Mouse (Mus musculus): ENCODE results near the gene Ttll6.
"Not testable (repeated sequence)": the region's sequence is repeated elsewhere in the genome, so short reads cannot be mapped to it uniquely, and the experiment has no call there.

The Ttll6 gene

DNA sequence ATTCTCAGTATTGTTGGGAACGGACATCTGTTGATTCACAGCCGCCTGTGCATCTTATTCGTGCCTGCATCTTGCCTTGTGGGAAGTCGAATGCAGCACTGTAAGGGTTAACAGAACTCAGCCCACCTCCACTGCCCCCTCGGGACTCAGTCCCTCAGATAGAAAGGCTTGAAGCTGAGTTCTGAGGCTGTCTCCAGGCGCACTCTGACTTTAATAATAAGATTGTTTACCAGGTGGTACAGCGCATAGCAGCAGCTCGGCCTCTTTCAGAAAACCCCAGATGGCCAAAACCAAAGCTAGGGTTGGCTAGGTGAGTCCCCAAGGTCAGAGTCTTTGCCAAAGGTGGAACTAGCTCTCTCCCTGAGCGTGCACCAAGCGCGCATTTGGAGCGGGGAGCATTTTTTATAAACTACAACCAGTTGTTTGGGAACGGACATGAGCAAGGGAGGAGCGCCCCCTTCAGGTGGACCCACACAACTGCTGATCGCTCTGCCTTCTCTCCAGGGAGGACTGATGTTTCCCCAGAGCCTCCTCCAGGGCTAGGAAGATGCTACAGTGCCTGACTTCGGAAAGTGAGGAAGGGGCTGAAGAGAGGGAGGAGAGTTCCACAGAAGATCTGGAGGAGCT is at the start of gene Ttll6:
Gene Ttll6, plus strand, starts transcription at position 548 of the 627 bp plus-strand sequence.
- in situ Hi-C loops (cut with MboI, MseI) = no loop called here

DNA sequence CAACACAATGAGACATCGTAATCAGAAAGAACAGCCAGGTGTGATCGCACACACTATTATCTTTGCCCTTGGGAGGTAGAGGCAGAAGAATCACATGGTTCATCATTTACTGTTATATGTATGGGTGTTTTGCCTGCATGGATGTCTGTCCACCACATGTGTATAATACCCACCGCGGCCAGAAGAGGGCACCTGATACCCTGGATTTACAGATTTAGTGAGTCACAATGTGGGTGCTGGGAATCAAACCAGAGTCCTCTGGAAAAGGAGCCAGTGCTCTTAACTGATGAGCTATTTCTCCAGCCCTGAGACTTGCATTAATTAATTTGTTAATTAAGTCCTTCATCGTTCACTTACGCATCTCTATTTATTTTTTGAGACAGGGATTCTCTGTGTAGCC is 45.6 kb upstream of the Ttll6 start:
- in situ Hi-C loops (cut with MboI, MseI) = no loop called here

DNA sequence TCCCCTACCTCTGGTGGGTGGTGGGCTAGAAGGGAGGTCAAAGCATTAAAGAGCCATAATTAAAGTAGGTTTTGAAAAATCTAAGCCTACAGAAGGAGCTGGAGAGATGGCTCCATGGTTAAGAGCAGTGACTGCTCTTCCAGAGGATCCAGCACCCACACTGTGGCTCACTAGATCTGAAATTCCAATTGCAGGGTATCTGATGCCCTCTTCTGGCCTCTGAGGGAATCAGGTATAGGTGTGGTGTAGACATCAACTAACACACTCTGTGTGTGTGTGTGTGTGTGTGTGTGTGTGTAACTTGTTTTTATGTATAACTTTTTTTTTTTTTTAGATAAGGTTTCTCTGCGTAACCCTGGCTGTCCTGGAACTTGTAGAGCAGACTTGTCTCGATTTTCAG is 42.5 kb upstream of the Ttll6 start:
- in situ Hi-C loops (cut with MboI, MseI) = loop anchor here (10.0 kb wide), 1 partner anchor 144 kb away; no protein-coding TSS in a partner anchor

DNA sequence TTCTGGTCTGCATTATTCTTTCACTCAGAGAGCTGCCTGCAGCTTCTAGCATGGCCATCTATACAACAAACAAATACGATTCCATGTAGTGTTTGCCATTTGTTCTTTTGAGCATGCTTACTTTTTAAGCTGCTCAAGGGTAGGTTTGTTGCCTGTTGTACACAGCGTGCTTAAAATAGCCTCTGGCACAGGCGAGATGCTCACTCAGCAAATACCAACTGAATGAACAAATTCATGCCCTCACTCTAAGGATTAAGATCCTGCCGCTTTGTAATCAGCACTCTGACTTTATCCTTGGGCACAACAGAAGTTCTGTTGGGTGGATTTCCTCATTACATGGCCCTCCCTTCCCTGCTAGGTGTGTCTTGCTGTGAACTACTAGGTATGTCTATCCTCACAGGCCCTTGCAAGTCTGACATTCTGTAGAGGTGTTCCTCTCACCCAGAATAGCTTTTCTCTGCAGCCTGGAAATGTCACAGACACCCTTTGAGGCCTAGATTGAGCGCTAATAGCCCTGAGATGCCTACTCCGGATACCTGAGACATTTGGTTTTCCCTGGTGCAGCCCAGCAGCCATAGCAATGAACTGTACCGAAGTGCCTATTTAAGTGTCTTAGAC is 40.8 kb upstream of the Ttll6 start:
- in situ Hi-C loops (cut with MboI, MseI) = loop anchor here (10.0 kb wide), 1 partner anchor 142 kb away; no protein-coding TSS in a partner anchor

DNA sequence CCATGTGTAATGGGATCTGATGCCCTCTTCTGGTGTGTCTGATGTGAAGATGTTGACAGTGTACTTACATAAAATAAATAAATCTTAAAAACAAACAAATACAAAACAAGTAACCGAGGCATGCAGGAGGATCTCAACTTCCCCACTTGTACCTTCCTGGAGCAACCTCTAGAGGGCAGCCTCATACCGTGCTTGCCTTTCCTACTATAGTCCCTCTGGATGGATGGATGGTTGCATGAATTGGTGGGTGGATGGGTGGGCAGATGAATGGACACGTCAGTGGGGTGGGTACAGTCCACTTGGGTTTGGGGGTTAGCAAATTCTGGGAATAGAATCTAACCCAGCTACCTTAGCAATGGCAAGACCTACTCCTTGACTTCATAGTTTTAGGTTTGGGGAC is 40.2 kb upstream of the Ttll6 start:
- in situ Hi-C loops (cut with MboI, MseI) = loop anchor here (10.0 kb wide), 1 partner anchor 141 kb away; no protein-coding TSS in a partner anchor

DNA sequence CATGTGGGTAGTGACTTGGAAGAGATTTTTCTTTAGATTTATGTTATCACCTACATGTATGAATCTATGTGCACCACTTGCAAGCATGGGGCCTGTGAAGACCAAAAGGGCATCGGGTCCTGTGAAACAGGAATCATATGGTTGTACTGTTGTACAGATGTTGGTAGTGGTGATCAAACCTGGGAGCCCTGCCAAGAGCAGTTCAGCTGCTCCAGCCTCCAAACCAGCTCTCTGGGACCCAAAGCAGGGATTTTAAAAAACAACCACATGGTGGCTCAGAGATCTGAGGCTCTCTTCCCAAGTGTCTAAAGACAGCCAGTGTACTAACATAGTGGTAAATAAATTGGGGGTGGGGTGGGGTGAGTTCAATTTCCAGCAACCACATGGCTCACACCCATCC is 25.2 kb upstream of the Ttll6 start:
- in situ Hi-C loops (cut with MboI, MseI) = no loop called here

GRCm38 (mm10) chr11:96110950-96111349 is 22.6 kb upstream of the Ttll6 start:
- in situ Hi-C loops (cut with MboI, MseI) = not testable (repeated sequence)

DNA sequence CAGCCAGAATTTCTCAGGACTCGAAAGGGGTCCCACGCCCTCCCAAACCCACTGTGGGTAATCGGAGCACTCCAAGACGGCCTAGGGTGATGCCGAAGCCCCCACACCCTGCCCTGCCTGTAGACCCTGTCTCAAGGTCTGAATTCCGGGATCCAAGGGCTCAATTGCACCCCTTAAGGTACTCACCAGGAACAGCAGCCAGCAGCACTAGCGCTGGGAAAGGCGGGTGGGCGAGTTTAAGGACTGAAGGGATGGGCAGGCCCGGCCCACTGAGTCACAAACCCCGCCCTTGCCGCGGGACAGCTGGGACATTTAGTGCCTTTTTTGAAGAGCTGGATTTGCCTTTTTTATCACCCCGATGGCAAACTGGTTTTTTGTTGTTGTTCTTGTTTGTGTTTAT is 21.8 kb upstream of the Ttll6 start, which contains the start of gene Calcoco2:
Gene Calcoco2, minus strand, starts transcription at position 214 of the 400 bp plus-strand sequence.
- in situ Hi-C loops (cut with MboI, MseI) = no loop called here

DNA sequence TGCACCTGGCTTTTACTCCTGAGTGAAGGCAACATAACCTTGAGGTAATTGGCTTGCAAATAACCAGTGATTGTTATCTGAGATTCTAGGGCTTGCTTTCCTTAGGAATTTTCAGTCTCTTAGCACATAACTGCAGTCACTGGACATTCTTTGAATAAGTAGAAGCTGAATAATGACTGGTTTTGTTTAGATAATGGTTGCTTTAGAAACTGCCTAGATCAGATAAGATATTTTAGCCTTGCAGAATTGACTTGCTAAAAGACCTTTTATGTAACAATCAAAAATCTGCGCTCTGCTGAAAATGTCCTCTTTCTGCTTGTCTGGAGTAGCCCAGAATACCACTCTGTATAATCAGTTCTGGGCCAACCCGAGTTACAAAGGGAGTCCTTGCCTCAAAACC is 19.5 kb upstream of the Ttll6 start:
- in situ Hi-C loops (cut with MboI, MseI) = no loop called here

DNA sequence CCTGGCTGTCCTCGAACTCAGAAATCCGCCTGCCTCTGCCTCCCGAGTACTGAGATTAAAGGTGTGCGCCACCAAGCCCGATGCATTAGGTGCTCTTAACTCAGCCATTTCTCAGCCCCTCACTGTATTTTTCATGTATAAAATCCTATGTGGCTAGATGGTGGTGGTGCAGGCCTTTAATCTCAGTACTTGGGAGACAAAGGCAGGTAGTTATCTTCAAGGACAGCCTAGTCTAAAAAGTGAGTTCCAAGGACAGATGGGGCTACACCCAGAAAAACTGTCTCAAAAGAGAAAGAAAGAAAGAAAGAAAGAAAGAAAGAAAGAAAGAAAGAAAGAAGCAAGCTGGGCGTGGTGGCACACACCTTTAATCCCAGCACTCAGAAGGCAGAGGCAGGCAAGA is 18.2 kb upstream of the Ttll6 start:
- in situ Hi-C loops (cut with MboI, MseI) = no loop called here

DNA sequence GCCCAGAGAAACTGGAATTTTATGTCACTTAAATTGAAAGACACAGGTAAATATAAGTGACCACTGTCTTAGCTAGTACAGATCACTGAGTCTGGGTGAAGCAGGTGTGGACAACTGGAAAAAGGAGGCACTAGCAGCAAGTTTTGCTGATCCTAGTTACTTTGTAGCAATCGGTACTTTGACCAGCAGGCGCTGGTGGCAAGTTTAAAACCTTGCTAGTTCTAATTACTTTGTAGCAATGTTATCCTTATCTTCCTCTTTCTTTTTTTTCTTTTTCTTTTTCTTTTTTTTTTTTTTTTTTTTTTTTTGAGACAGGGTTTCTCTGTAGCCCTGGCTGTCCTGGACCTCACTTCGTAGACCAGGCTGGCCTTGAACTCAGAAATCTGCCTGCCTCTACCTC is 17.5 kb upstream of the Ttll6 start:
- in situ Hi-C loops (cut with MboI, MseI) = no loop called here

GRCm38 (mm10) chr11:96116925-96117324 is 16.7 kb upstream of the Ttll6 start:
- in situ Hi-C loops (cut with MboI, MseI) = not testable (repeated sequence)

GRCm38 (mm10) chr11:96119401-96119800 is 14.2 kb upstream of the Ttll6 start:
- in situ Hi-C loops (cut with MboI, MseI) = no loop called here

GRCm38 (mm10) chr11:96122806-96123205 is 10.8 kb upstream of the Ttll6 start:
- in situ Hi-C loops (cut with MboI, MseI) = not testable (repeated sequence)

DNA sequence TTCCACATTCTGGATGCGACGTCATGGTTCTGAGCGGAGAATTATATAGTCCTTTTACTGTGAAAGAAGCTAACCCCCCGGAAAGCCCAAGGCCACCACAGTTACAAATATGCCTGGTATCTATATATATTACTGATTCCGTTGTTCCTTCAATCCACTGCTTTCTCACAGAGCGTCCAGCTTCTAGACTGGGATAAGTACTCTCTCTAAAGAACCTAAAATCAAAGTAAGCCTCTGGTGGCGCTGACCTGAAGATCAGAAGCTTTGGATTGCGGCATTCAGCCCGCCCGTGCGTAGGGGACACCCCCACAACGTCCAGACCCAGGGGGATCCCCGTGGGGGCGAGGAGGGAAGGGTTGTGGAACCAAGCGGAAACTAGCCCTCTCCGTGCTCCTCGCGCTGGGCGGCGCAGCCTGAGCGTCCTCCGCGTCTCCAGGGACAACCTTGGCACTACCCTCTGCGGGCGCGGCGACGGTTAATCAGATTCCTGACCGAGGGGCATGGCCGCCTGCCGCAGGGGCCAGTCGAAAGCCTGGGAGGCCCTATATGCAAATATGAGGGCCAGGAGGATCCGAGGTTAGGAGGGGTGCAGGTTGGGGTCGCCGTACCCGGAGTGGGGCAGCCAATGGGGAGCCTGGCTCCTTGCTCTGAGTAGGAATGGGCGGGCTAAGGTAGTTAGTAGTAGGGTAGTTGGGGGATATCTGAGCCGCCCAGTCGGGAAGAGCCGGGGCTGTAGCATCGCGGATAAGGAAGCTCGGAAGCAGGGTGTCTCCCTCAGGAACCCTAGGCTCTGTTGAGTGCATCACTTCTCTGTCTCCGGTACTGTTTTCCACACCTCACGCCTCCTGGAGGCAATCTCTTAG is 9.3 kb upstream of the Ttll6 start:
- in situ Hi-C loops (cut with MboI, MseI) = no loop called here

DNA sequence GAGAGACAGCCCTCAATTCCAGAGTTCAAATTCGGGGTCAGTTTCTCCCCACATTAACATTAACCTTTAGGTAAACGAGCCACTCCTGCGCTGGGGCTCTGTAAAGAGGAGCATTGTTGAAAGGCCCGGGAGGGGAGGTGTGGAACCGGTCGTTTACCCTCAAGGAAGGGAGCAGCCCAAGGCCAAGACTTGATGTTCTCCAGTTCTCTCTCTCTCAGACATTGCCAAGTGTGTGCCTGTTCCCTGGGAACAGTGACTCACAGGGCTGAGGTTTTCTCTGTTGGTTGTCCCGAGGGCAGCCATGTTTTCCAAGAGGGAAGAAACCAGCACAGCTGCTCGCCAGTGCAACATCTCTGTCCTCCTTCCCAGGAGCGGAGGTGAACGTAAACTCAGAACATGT is 3.0 kb upstream of the Ttll6 start:
- in situ Hi-C loops (cut with MboI, MseI) = no loop called here

- in situ Hi-C loops (cut with MboI, MseI) = no loop called here
Observed at GRCm38 (mm10) chr11:96135847-96136246, 2.3 kb downstream of the Ttll6 start.

DNA sequence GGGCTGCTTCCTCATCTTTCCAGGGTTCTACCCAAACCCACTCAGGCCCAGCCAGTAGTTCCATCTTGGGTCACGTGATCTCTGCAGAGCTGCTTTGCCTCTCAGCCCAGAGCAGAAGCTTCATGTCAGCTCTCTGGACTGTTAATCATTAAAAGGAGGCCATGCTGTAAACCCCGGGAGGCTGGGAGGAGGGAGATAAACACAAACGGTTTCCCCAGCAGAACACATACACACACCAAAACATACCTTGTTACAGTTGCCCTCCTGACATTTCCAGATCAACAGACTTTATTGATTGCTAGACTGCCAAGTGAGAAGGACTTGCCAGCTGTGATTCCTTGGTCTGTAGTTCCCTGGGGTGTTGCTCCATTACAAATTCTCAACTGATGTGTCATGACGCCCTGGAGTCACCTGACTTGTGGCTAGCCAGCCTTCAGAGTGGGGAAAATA is 7.2 kb downstream of the Ttll6 start:
- in situ Hi-C loops (cut with MboI, MseI) = no loop called here

DNA sequence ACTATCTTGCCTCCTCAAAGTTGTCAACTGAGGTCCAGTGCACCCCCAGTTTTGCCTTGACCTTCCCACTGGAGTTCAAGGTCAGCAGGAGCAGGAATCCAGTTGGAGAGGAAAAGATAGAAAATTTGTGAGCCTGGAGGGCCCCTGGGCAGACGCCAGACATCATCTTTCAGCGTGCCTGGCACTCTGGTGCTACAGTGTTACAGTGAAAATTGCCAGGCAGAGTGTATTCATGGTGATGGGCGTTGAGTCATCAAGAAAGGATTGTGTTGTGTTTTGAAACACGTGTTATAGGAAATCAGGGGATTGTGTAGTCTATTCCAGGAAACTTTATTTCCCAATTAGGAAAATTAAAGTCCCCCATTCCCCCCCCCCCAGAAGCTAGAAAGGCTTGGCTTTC is 10.2 kb downstream of the Ttll6 start:
- in situ Hi-C loops (cut with MboI, MseI) = no loop called here

- in situ Hi-C loops (cut with MboI, MseI) = no loop called here
Observed at GRCm38 (mm10) chr11:96145622-96146270, 12.2 kb downstream of the Ttll6 start.

DNA sequence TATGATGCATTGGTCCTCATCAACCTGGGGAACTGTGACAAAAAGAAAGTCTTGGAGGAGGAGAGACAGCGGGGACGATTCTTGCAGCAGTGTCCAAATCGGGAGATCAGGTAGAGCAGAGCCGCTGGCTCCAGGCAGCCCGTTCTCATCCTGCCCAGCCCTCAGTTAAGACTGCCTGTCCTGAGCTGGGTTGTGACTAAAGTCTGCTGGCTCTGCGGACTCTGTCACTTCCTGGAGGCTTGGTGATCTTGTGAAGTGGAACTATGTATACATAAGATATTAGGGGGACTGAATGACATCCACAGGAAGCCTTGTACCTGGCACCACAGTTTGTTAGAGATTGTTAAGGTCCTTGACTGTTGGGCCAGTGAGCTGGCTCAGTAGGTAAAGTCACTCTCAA is 13.9 kb downstream of the Ttll6 start:
- in situ Hi-C loops (cut with MboI, MseI) = no loop called here

- in situ Hi-C loops (cut with MboI, MseI) = loop anchor here (25.0 kb wide), 1 partner anchor 1223 kb away; no protein-coding TSS in a partner anchor
Observed at GRCm38 (mm10) chr11:96164769-96165168, 31.2 kb downstream of the Ttll6 start.

Data from regulatory T cell (primary cell).